In the genomic region with DNA sequence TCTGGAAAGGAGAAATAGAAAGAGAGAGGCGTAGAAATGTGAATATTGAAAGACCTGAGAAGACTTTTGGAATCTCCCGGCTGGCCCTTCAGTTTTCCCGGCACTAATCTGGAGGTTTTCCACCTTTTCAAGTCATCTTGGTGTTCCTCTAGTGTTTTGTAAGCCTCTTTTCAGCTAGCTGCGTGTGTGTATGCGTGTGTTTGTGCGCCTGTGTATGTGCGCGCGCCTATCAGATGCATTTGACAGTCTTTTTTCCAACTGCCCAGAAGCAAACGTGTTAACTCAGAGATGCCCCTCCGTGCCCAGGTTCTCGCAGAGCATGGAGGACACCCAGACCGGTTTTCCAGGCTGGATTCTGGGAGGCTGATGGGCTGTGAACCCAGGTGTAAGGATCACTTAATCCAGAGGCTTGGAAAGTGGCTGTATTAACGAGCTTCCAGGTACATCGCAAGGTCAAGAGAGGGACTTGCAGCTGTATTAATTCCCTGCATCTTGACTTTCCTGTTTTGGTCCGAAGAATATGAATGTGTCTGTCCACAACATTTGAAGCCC, we compare ENCODE assay signal across 8 mouse cellular contexts. TPM values are rescaled to one million over a fixed set of nuclear protein-coding genes. Genes with fewer than 3 reads are reported as not detected.
A peak's percentile ranks its signal among the peaks of the same experiment; 100 is the strongest.
DNase-seq lines count a peak whose midpoint lies in the region; ATAC-seq and TF ChIP-seq lines count a peak whose summit lies in the region.

No protein-coding gene starts in this region.

- H3K4me1 ChIP-seq in heart, postnatal 0 days (ENCODE audit: control insufficient read depth, insufficient read depth), result no peaks in the 10 kb centered on the region
- peaks cover 12% of the 10 kb centered on the region; the same call in 1 of the 2 replicates for H3K4me1 ChIP-seq in intestine, embryonic 14.5 days (replicated peaks; ENCODE audit: control insufficient read depth, insufficient read depth, low read length)
- H3K4me1 ChIP-seq in liver, postnatal 0 days (ENCODE audit: insufficient read depth), result no peaks in the 10 kb centered on the region
- no peaks in the 10 kb centered on the region for H3K4me1 ChIP-seq in stomach, postnatal 0 days (replicated peaks; ENCODE audit: control insufficient read depth, insufficient read depth)

- H3K4me2 ChIP-seq in heart, postnatal 0 days (ENCODE audit: low read depth, low read length), result peak overlapping the region; percentile 98
- peak overlapping the region; percentile 77 for H3K4me2 ChIP-seq in intestine, embryonic 14.5 days (ENCODE audit: low read length)
- H3K4me2 ChIP-seq in liver, postnatal 0 days (ENCODE audit: low read depth, low read length), result peak overlapping the region; percentile 68; the same call in 1 of the 2 replicates
- peak overlapping the region; percentile 82 for H3K4me2 ChIP-seq in stomach, postnatal 0 days (replicated peaks; ENCODE audit: low read depth)

- no peak for ATAC-seq in heart, postnatal 0 days (ENCODE audit: insufficient read depth, low read depth)
- ATAC-seq in intestine, embryonic 14.5 days (replicated peaks; ENCODE audit: low FRiP score, low TSS enrichment, low read depth), result no peak
- ATAC-seq in liver, postnatal 0 days, result no peak
- no peak for ATAC-seq in stomach, postnatal 0 days (ENCODE audit: low FRiP score, low TSS enrichment)

- peak overlapping the region; percentile 68 for H3K4me3 ChIP-seq in heart, postnatal 0 days (ENCODE audit: low read depth, low read length)
- H3K4me3 ChIP-seq in intestine, embryonic 14.5 days (ENCODE audit: low read depth, low read length), result peak overlapping the region; percentile 42
- H3K4me3 ChIP-seq in liver, postnatal 0 days (ENCODE audit: low read depth, low read length), result no peak overlapping the region
- peak overlapping the region; percentile 50 for H3K4me3 ChIP-seq in stomach, postnatal 0 days (ENCODE audit: low read depth, low read length)

- no peak for TF ChIP-seq EP300 in heart, postnatal 0 days (IDR thresholded peaks at IDR 0.05; ENCODE audit: low read depth)
- TF ChIP-seq EP300 in liver, postnatal 0 days (IDR thresholded peaks at IDR 0.05; ENCODE audit: low read depth), result no peak
- no peak for TF ChIP-seq EP300 in stomach, postnatal 0 days (optimal IDR thresholded peaks at IDR 0.05)

- H3K9me3 ChIP-seq in heart, postnatal 0 days (replicated peaks; ENCODE audit: control insufficient read depth, low read length), result no peaks in the 10 kb centered on the region
- no peaks in the 10 kb centered on the region for H3K9me3 ChIP-seq in intestine, embryonic 14.5 days (ENCODE audit: control insufficient read depth, low read length)
- H3K9me3 ChIP-seq in liver, postnatal 0 days (ENCODE audit: low read length), result no peaks in the 10 kb centered on the region
- H3K9me3 ChIP-seq in stomach, postnatal 0 days (ENCODE audit: control insufficient read depth, low read length), result no peaks in the 10 kb centered on the region

- intact Hi-C loops in heart, postnatal 14 days (cut with DNase I), result no loop called here

- peaks cover 57% of the 10 kb centered on the region for H3K27me3 ChIP-seq in heart, postnatal 0 days (ENCODE audit: control insufficient read depth, insufficient read depth, low read length)
- H3K27me3 ChIP-seq in intestine, embryonic 14.5 days (replicated peaks; ENCODE audit: control insufficient read depth, insufficient read depth, low read length), result peaks cover 47% of the 10 kb centered on the region
- peaks cover 46% of the 10 kb centered on the region for H3K27me3 ChIP-seq in liver, postnatal 0 days (ENCODE audit: insufficient read depth, low read length)
- H3K27me3 ChIP-seq in stomach, postnatal 0 days (ENCODE audit: control insufficient read depth, insufficient read depth, low read length), result peaks cover 4% of the 10 kb centered on the region; the same call in 1 of the 2 replicates

- no peak for DNase-seq in heart, postnatal 0 days (ENCODE audit: low spot score)
- no peak for DNase-seq in heart, adult 8-10 months (ENCODE audit: low spot score)
- peak; percentile 45 for DNase-seq in embryo, embryonic 10.5 days (ENCODE audit: low spot score)
- DNase-seq in intestine, embryonic 14.5 days (ENCODE audit: low spot score), result peak; percentile 69
- no peak for DNase-seq in liver, postnatal 0 days
- no peak for DNase-seq in stomach, postnatal 0 days (ENCODE audit: low spot score)
- DNase-seq in adrenal gland, adult 8-10 months, result no peak
- DNase-seq in heart, postnatal 14 days, result no peak

- no peak for TF ChIP-seq CTCF in heart, postnatal 0 days (IDR thresholded peaks at IDR 0.05; ENCODE audit: low read depth)
- TF ChIP-seq CTCF in liver, postnatal 0 days (IDR thresholded peaks at IDR 0.05; ENCODE audit: low read depth), result no peak
- TF ChIP-seq CTCF in stomach, postnatal 0 days (IDR thresholded peaks at IDR 0.05; ENCODE audit: low read depth), result no peak

- no peak overlapping the region for H3K27ac ChIP-seq in heart, postnatal 0 days (ENCODE audit: low read depth)
- H3K27ac ChIP-seq in intestine, embryonic 14.5 days (ENCODE audit: low read depth), result no peak overlapping the region
- H3K27ac ChIP-seq in liver, postnatal 0 days (ENCODE audit: low read depth), result no peak overlapping the region
- H3K27ac ChIP-seq in stomach, postnatal 0 days (replicated peaks), result no peak overlapping the region

- WGBS in heart, postnatal 0 days, result 2% methylated on average over 16 of the region's 16 CpGs
- 1% methylated on average over 16 of the region's 16 CpGs for WGBS in intestine, embryonic 14.5 days
- WGBS in liver, postnatal 0 days (ENCODE audit: insufficient replicate concordance), result 2% methylated on average over 16 of the region's 16 CpGs
- WGBS in stomach, postnatal 0 days, result under 1% methylated on average over 16 of the region's 16 CpGs

- no peak overlapping the region for H3K9ac ChIP-seq in heart, postnatal 0 days (replicated peaks; ENCODE audit: low read depth, low read length)
- 0 out of 2 replicates have a peak overlapping the region, but pooled peaks have one; percentile 6 for H3K9ac ChIP-seq in intestine, embryonic 14.5 days (ENCODE audit: low read length)
- no peak overlapping the region for H3K9ac ChIP-seq in liver, postnatal 0 days (replicated peaks)
- H3K9ac ChIP-seq in stomach, postnatal 0 days (ENCODE audit: low read length), result no peak overlapping the region

- no peaks in the 10 kb centered on the region for H3K36me3 ChIP-seq in heart, postnatal 0 days (replicated peaks; ENCODE audit: control insufficient read depth, insufficient read depth, low read length)
- H3K36me3 ChIP-seq in intestine, embryonic 14.5 days (ENCODE audit: control insufficient read depth, insufficient read depth, low read length), result no peaks in the 10 kb centered on the region
- H3K36me3 ChIP-seq in liver, postnatal 0 days (replicated peaks; ENCODE audit: insufficient read depth, low read length), result no peaks in the 10 kb centered on the region
- H3K36me3 ChIP-seq in stomach, postnatal 0 days (ENCODE audit: control insufficient read depth, insufficient read depth, low read length), result no peaks in the 10 kb centered on the region

RNA-seq across cellular contexts. Expression of gene Lrfn5, which starts 0.8 kb away (rescaled TPM):
- not detected in 2 replicates for total RNA-seq in heart, postnatal 0 days (2014; rRNA removed; ENCODE audit: low replicate concordance)
- polyA plus RNA-seq in heart, postnatal 0 days (2015; fragmentation: Nextera tagmentation; extraction: Ambion mirVana), result 0.08 and 0.11 TPM in 2 replicates
- under 1 TPM in 2 of 4 experiments, not detected in 2; 0.09 to 0.14 TPM for total RNA-seq in heart, adult 8-10 months (2022)
- polyA plus RNA-seq in intestine, embryonic 14.5 days (2014; fragmentation: Nextera tagmentation; extraction: Ambion mirVana), result 2.3 and 2.5 TPM in 2 replicates
- polyA plus RNA-seq in liver, postnatal 0 days (2015; fragmentation: Nextera tagmentation; extraction: Ambion mirVana), result 0.05 TPM in 1 of 2 replicates, not detected in the other
- polyA plus RNA-seq in stomach, postnatal 0 days (2015; fragmentation: Nextera tagmentation; extraction: Ambion mirVana), result 0.36 and 0.69 TPM in 2 replicates
- under 1 TPM in 3 of 4 experiments, not detected in 1; 0.21 to 0.30 (median 0.28) TPM for total RNA-seq in adrenal gland, adult 8-10 months (2022)
- total RNA-seq in heart, postnatal 14 days (2021), result not detected

Comparison
In these comparisons a context has a peak if more than half of its experiments do, and no peak if none do; other contexts are left out.
1. DNase-seq: peak in embryo, embryonic 10.5 days (single experiment) and intestine, embryonic 14.5 days (single experiment); none in heart, postnatal 0 days (single experiment), heart, adult 8-10 months (single experiment), liver, postnatal 0 days (single experiment), stomach, postnatal 0 days (single experiment), adrenal gland, adult 8-10 months (single experiment) and heart, postnatal 14 days (0 of 2).
2. Peak in every context shown above with its lines, with median percentiles within 50 percentile points of each other: H3K4me2 ChIP-seq.